Mouse (Mus musculus) spleen, postnatal 36 days (tissue): ENCODE results near the gene Nova2.

ENCODE experiments used
- DNase-seq, 2 experiments: peaks; one replicate each; pipeline ENCODE4 v3.0.0; 2022; ENCODE audit warnings: low spot score in 2 of 2, mixed read lengths in 1 of 2

Gene Nova2

DNA sequence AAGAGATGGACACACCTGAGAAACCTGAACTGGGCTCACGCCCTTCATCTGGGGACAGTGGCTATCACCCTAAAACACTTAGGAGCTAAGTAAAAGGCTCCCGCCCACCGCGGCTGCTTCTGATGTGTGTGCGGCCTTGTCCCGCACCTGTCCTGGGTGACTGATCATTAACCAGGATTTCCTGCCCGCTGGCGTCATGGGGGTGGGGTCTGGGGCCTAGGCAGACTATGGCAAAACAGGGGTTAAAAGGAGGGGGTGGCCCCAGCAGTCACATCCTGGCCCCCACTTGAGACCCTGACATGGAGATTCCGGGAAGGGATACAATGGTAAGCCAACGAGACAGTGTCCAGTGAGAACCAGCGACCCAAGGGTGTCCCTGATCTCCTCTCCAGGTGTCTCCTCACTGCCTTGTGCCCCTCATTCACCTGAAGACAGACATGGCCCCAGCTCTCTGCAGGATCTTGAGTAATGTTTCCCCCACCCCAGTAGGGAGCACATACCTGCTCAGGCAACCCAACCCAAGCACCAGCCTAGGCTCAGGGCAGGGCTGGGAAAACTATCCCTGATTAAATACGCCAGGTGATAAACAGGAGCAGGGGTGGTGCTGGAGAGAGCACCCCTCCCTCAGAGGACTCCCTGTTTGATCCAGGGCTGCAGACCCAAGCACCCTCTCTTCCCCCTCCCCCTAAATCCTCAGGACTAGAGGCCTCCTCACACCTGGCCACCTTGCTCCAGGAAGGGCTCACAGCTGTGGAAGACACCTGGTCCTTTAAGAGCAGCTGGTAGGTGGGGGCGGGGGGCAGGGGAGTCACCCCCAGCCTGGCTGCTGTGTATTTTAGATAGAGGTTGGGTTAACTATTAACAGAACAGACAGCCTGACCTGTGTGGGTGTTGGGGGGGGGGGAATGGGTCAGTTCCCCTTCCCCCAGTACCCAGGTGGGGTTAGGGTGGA is 81.6 kb downstream of the Nova2 start:
- no peak for DNase-seq

GRCm38 (mm10) chr7:19010581-19010980 is 84.9 kb downstream of the Nova2 start:
- DNase-seq, result no peak

DNA sequence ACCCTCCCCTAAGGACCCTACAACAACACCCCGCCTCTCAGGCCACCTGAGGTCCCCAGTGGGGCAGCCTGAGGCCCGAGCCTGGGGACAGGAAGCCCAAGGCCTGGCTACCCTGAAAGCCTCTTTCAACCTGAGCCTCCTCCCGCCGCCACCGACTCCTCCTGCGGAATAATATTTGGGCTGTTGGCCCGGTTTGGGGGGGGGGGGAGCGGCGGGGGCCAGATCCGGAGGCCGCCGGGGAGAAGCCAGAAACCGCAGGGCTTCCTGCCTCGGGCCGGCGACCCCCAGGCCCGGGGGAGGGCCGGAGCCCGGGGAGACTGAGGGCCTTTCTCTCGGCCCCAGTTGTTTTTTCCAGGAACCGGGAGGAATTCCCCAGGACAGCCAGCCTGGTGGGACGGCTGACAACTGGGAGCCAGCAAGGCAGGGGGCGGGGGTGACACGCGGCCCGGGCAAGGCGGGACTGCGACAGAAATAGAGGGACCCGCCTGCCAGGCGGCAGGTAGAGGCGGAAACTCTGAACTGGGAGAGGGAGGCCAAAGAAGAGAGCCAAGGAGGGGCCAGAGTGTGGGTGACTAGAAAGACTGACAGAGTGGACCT is 86.4 kb downstream of the Nova2 start:
- DNase-seq, result no peak

- DNase-seq, result no peak
These were observed 87.2 kb downstream of the Nova2 start for GRCm38 (mm10) chr7:19012882-19013281.

DNA sequence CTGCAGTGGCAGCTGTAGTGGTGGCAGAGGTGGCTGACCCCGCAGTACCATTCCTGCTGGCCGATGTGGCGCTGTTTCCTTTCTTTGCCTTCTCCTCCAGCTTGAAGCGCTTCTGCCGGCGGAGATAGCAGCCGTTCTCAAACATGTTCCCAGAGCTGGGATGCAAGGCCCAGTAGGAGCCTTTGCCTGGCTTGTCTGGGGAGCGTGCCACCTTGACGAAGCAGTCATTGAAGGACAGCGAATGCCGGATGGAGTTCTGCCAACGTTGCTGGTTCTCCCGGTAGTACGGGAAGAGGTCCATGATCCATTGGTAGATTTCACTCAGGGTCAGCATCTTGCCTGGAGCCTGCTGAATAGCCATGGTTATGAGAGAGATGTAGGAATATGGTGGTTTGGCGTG is 88.8 kb downstream of the Nova2 start:
- no peak for DNase-seq
